Mouse (Mus musculus) cerebellum, adult 11-12 months (tissue): ENCODE measurements around the gene Kras.

ENCODE experiments used
- DNase-seq: peaks from one replicate; pipeline ENCODE4 v3.0.0; 2022

Kras gene

GRCm38 (mm10) chr6:145186096-145186495, 63.9 kb downstream of the Kras start:
- DNase-seq: no peak

GRCm38 (mm10) chr6:145182044-145182443, 68.0 kb downstream of the Kras start:
- no peak for DNase-seq

DNA sequence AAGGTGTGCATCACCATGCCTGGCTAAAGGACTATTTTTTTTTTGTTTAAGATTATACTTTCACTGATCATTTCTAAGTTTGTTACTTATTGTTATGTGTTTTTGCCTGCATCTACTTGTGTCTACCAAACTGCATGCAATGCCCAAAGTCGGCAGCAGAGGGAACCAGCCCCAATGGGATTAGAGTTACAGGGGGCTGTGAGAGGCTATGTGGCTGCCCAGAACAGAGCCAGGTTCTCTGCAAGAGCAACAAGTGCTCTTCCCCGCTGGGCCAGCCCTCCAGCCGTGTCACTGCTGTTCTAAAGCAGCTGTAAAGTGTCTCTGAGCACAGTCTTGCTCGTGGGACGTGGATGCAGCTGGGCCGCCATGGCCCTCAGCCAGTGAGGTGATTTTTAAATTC, 70.4 kb downstream of the Kras start:
- DNase-seq: no peak

DNA sequence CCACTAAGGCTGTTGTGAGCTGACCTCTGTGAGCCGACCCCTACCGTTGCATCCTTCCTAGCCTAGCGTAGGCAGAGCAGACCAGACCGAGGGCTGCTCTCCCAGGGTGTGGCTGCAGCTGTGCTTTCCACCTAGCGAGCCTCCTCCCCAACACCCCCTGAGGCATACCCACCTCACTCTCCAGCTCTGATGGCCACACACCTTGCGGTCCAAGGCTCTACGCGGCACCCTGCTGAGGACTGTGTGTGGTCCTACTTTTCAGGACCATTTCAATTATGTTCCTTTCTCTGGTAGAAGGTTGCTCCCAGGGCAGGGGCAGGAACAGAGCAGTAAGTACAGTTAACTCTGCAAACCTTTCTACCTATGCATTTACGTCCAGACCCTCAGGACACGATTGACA, 73.6 kb downstream of the Kras start:
- DNase-seq: no peak

DNA sequence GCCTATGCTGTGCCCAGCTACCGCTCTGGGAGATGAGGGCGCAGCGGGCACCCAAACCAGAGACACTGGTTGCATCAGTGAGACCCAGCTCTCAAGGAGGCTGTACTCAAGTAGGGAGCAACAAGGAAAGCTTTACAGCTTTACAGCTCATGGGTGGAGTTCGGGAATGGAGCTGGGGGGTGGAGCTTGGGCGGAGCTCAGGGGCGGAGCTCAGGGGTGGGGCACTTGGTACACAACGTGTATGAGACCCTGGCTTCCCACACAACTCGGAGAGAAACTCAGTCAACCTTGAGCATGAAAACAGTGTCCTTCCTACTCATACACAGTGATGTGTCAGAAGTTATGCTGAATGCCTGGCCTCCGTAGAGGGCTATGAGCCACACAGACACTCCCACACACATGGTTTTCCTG, 74.5 kb downstream of the Kras start:
- no peak for DNase-seq

GRCm38 (mm10) chr6:145173781-145174191, 76.3 kb downstream of the Kras start:
- no peak for DNase-seq

- DNase-seq: no peak
Observed at GRCm38 (mm10) chr6:145171892-145172606, 78.0 kb downstream of the Kras start.
